Mouse (Mus musculus): Measurements from ENCODE around the gene Jmjd4.

The Jmjd4 gene

GRCm38 (mm10) chr11:59471413-59472325 lies 21.8 kb downstream of the Jmjd4 start:
- in situ Hi-C loops (cut with MboI, MseI): no loop called here

- in situ Hi-C loops (cut with MboI, MseI): no loop called here
These were observed 22.5 kb downstream of the Jmjd4 start, which contains the start of gene Zfp867 for GRCm38 (mm10) chr11:59472326-59472677. TSS of gene Zfp867 (minus strand) at chr11:59472474.

- in situ Hi-C loops (cut with MboI, MseI): no loop called here
These were observed 27.4 kb downstream of the Jmjd4 start for GRCm38 (mm10) chr11:59477240-59477639.

- in situ Hi-C loops (cut with MboI, MseI): loop anchor here (5.0 kb wide), 2 partner anchors 181 to 251 kb away; no protein-coding TSS in a partner anchor
These were observed 33.4 kb downstream of the Jmjd4 start for GRCm38 (mm10) chr11:59483212-59483611.

- in situ Hi-C loops (cut with MboI, MseI): no loop called here
These were observed 35.8 kb downstream of the Jmjd4 start for GRCm38 (mm10) chr11:59485641-59486040.

- in situ Hi-C loops (cut with MboI, MseI): no loop called here
These were observed 36.4 kb downstream of the Jmjd4 start for GRCm38 (mm10) chr11:59486222-59486621.

- in situ Hi-C loops (cut with MboI, MseI): no loop called here
These were observed 46.9 kb downstream of the Jmjd4 start for GRCm38 (mm10) chr11:59496672-59497310.

- in situ Hi-C loops (cut with MboI, MseI): no loop called here
These were observed 47.9 kb downstream of the Jmjd4 start for GRCm38 (mm10) chr11:59497747-59498146.

- in situ Hi-C loops (cut with MboI, MseI): no loop called here
These were observed 52.3 kb downstream of the Jmjd4 start for GRCm38 (mm10) chr11:59501978-59502700.

- in situ Hi-C loops (cut with MboI, MseI): no loop called here
These were observed 55.5 kb downstream of the Jmjd4 start for GRCm38 (mm10) chr11:59505351-59505838.

GRCm38 (mm10) chr11:59505839-59506712 lies 56.2 kb downstream of the Jmjd4 start:
- in situ Hi-C loops (cut with MboI, MseI): no loop called here

- in situ Hi-C loops (cut with MboI, MseI): no loop called here
These were observed 56.8 kb downstream of the Jmjd4 start for GRCm38 (mm10) chr11:59506713-59507074.
